Mouse (Mus musculus): ENCODE data around the gene Kbtbd8. TPM values are rescaled to one million over a fixed set of nuclear protein-coding genes. Genes with fewer than 3 reads are reported as not detected.

Gene Kbtbd8
- polyA plus RNA-seq, 1 experiment from 2014 or later, result 1.2 TPM

GRCm38 (mm10) chr6:95098366-95099109, 18.5 kb upstream of the Kbtbd8 start:
- Histone ChIP-seq H3K27me3 (ENCODE audit: insufficient read depth, low read length) (no peaks in the 10 kb centered on the region), H3K4me2 (ENCODE audit: low read depth, low read length) (no peak overlapping the region), H3K4me3 (ENCODE audit: low read depth, low read length) (no peak overlapping the region), H3K36me3 (replicated peaks; ENCODE audit: insufficient read depth, low read length) (no peaks in the 10 kb centered on the region), H3K9me3 (ENCODE audit: low read length) (no peaks in the 10 kb centered on the region), H3K4me1 (ENCODE audit: insufficient read depth) (no peaks in the 10 kb centered on the region), H3K27ac (ENCODE audit: low read depth) (no peak overlapping the region), H3K9ac (replicated peaks) (no peak overlapping the region)
- peak; percentile 82 for DNase-seq
- no peak for ATAC-seq
- peak; percentile 93 for TF ChIP-seq CTCF (IDR thresholded peaks at IDR 0.05; ENCODE audit: low read depth)
- TF ChIP-seq EP300 (IDR thresholded peaks at IDR 0.05; ENCODE audit: low read depth), result no peak
- WGBS (ENCODE audit: insufficient replicate concordance), result 17% methylated on average over 21 of the region's 21 CpGs

- no peak overlapping the region for H3K4me3 ChIP-seq (ENCODE audit: low read depth, low read length)
- ATAC-seq, result no peak
- no peak for DNase-seq
- no peaks in the 10 kb centered on the region for H3K27me3 ChIP-seq (ENCODE audit: insufficient read depth, low read length)
- H3K9me3 ChIP-seq (ENCODE audit: low read length), result no peaks in the 10 kb centered on the region
- H3K4me2 ChIP-seq (ENCODE audit: low read depth, low read length), result no peak overlapping the region
- H3K27ac ChIP-seq (ENCODE audit: low read depth), result no peak overlapping the region
- TF ChIP-seq CTCF (IDR thresholded peaks at IDR 0.05; ENCODE audit: low read depth), result no peak
- no peak for TF ChIP-seq EP300 (IDR thresholded peaks at IDR 0.05; ENCODE audit: low read depth)
- H3K36me3 ChIP-seq (replicated peaks; ENCODE audit: insufficient read depth, low read length), result no peaks in the 10 kb centered on the region
- no peaks in the 10 kb centered on the region for H3K4me1 ChIP-seq (ENCODE audit: insufficient read depth)
- H3K9ac ChIP-seq (replicated peaks), result no peak overlapping the region
- 70% methylated on average over 3 of the region's 3 CpGs for WGBS (ENCODE audit: insufficient replicate concordance)
Measured at GRCm38 (mm10) chr6:95103706-95104105, 13.3 kb upstream of the Kbtbd8 start.

- Histone ChIP-seq H3K27ac (ENCODE audit: low read depth) (no peak overlapping the region), H3K9me3 (ENCODE audit: low read length) (no peaks in the 10 kb centered on the region), H3K4me2 (ENCODE audit: low read depth, low read length) (no peak overlapping the region), H3K36me3 (replicated peaks; ENCODE audit: insufficient read depth, low read length) (no peaks in the 10 kb centered on the region), H3K4me1 (ENCODE audit: insufficient read depth) (no peaks in the 10 kb centered on the region), H3K9ac (replicated peaks) (no peak overlapping the region), H3K27me3 (ENCODE audit: insufficient read depth, low read length) (no peaks in the 10 kb centered on the region), H3K4me3 (ENCODE audit: low read depth, low read length) (no peak overlapping the region)
- ATAC-seq, result no peak
- TF ChIP-seq EP300 (IDR thresholded peaks at IDR 0.05; ENCODE audit: low read depth) (no peak), CTCF (IDR thresholded peaks at IDR 0.05; ENCODE audit: low read depth) (no peak)
- no peak for DNase-seq
Measured at GRCm38 (mm10) chr6:95108437-95108836, 8.6 kb upstream of the Kbtbd8 start.

- Histone ChIP-seq H3K4me1 (ENCODE audit: insufficient read depth) (no peaks in the 10 kb centered on the region), H3K9ac (replicated peaks) (no peak overlapping the region), H3K4me3 (ENCODE audit: low read depth, low read length) (no peak overlapping the region), H3K27ac (ENCODE audit: low read depth) (no peak overlapping the region), H3K36me3 (replicated peaks; ENCODE audit: insufficient read depth, low read length) (no peaks in the 10 kb centered on the region), H3K4me2 (ENCODE audit: low read depth, low read length) (no peak overlapping the region), H3K9me3 (ENCODE audit: low read length) (no peaks in the 10 kb centered on the region), H3K27me3 (ENCODE audit: insufficient read depth, low read length) (no peaks in the 10 kb centered on the region)
- WGBS (ENCODE audit: insufficient replicate concordance), result 88% methylated on average over 6 of the region's 6 CpGs
- TF ChIP-seq CTCF (IDR thresholded peaks at IDR 0.05; ENCODE audit: low read depth) (no peak), EP300 (IDR thresholded peaks at IDR 0.05; ENCODE audit: low read depth) (no peak)
- ATAC-seq (no peak), DNase-seq (no peak)
Measured at GRCm38 (mm10) chr6:95109691-95110450, 7.2 kb upstream of the Kbtbd8 start.

- Histone ChIP-seq H3K36me3 (replicated peaks; ENCODE audit: insufficient read depth, low read length) (no peaks in the 10 kb centered on the region), H3K9ac (replicated peaks) (no peak overlapping the region), H3K27me3 (ENCODE audit: insufficient read depth, low read length) (no peaks in the 10 kb centered on the region), H3K4me2 (ENCODE audit: low read depth, low read length) (no peak overlapping the region), H3K9me3 (ENCODE audit: low read length) (no peaks in the 10 kb centered on the region), H3K27ac (ENCODE audit: low read depth) (no peak overlapping the region), H3K4me3 (ENCODE audit: low read depth, low read length) (no peak overlapping the region), H3K4me1 (ENCODE audit: insufficient read depth) (no peaks in the 10 kb centered on the region)
- no peak for DNase-seq
- TF ChIP-seq EP300 (IDR thresholded peaks at IDR 0.05; ENCODE audit: low read depth), result no peak
- 68% methylated on average over 5 of the region's 5 CpGs for WGBS (ENCODE audit: insufficient replicate concordance)
- ATAC-seq, result no peak
Measured at GRCm38 (mm10) chr6:95112015-95112414, 5.0 kb upstream of the Kbtbd8 start.

- no peaks in the 10 kb centered on the region for H3K9me3 ChIP-seq (ENCODE audit: low read length)
- WGBS (ENCODE audit: insufficient replicate concordance), result 55% methylated on average over 8 of the region's 8 CpGs
- no peak overlapping the region for H3K4me3 ChIP-seq (ENCODE audit: low read depth, low read length)
- H3K4me2 ChIP-seq (ENCODE audit: low read depth, low read length), result peak overlapping the region; percentile 78; the same call in 1 of the 2 replicates
- H3K36me3 ChIP-seq (replicated peaks; ENCODE audit: insufficient read depth, low read length), result no peaks in the 10 kb centered on the region
- TF ChIP-seq EP300 (IDR thresholded peaks at IDR 0.05; ENCODE audit: low read depth) (no peak), CTCF (IDR thresholded peaks at IDR 0.05; ENCODE audit: low read depth) (no peak)
- DNase-seq (no peak), ATAC-seq (no peak)
- no peak overlapping the region for H3K27ac ChIP-seq (ENCODE audit: low read depth)
- no peaks in the 10 kb centered on the region for H3K27me3 ChIP-seq (ENCODE audit: insufficient read depth, low read length)
- no peak overlapping the region for H3K9ac ChIP-seq (replicated peaks)
- H3K4me1 ChIP-seq (ENCODE audit: insufficient read depth), result peaks cover 5% of the 10 kb centered on the region; the same call in 1 of the 2 replicates
Measured at GRCm38 (mm10) chr6:95116513-95116912, 527 bp upstream of the Kbtbd8 start.
